Mouse (Mus musculus): ENCODE data around the gene Gm10668.
"Not testable (repeated sequence)": the region's sequence is repeated elsewhere in the genome, so short reads cannot be mapped to it uniquely, and the experiment has no call there.

Gm10668 gene

GRCm38 (mm10) chr7:20730524-20730923, at the start of gene Gm10668:
Gene Gm10668, minus strand, starts transcription at chr7:20730624.
- DNase-seq (ENCODE audit: extremely low spot score): not testable (repeated sequence)

- not testable (repeated sequence) for DNase-seq (ENCODE audit: extremely low spot score)
Observed at GRCm38 (mm10) chr7:20770885-20771284, 40.5 kb upstream of the Gm10668 start, which contains the start of gene Vmn1r112. Gene Vmn1r112, plus strand, starts transcription at chr7:20771185.

- DNase-seq (ENCODE audit: extremely low spot score): not testable (repeated sequence)
Observed at GRCm38 (mm10) chr7:20703116-20703515, 27.3 kb downstream of the Gm10668 start, which contains the start of gene Vmn1r111. Gene Vmn1r111, minus strand, starts transcription at chr7:20703216.
